Mouse (Mus musculus) WW6 (cell line): Measurements from ENCODE around the gene Olfr847.

Source experiments
- DNase-seq: peaks from one replicate; pipeline ENCODE4 v3.0.0-alpha.2; 2013; ENCODE audit warnings: low read depth, low spot score

Olfr847 gene

GRCm38 (mm10) chr9:19378569-19378968, at the start of gene Olfr847:
TSS of gene Olfr847 (minus strand) at chr9:19378669.
- DNase-seq, result no peak

GRCm38 (mm10) chr9:19363905-19364304, 14.6 kb downstream of the Olfr847 start, which contains the start of gene Olfr846:
TSS of gene Olfr846 (minus strand) at chr9:19364005.
- DNase-seq, result no peak

GRCm38 (mm10) chr9:19336157-19336556, 42.3 kb downstream of the Olfr847 start, which contains the start of gene Olfr845:
TSS of gene Olfr845 (plus strand) at chr9:19336457.
- DNase-seq, result no peak
